Mouse (Mus musculus) testis, adult 2 months (tissue): ENCODE results near the gene Acbd3. TPM values are rescaled to one million over a fixed set of nuclear protein-coding genes. Genes with fewer than 3 reads are reported as not detected.

Experiments used
- H3K27ac ChIP-seq: fragments of 200-500 bp; 2 replicates; pipeline ENCODE4 v1.5.1; 2012; ENCODE audit warnings: low read depth, low read length; ENCODE audit not compliant: control insufficient read depth, insufficient read depth
- H3K27me3 ChIP-seq: fragments of 200-500 bp; 2 replicates; pipeline ENCODE4 v1.6.1; 2012; ENCODE audit warnings: mild to moderate bottlenecking, low read length, moderate library complexity; ENCODE audit not compliant: control insufficient read depth, insufficient read depth
- H3K36me3 ChIP-seq: fragments of 200-500 bp; 2 replicates; pipeline ENCODE4 v1.6.1; 2012; ENCODE audit warnings: mild to moderate bottlenecking, low read length; ENCODE audit not compliant: control insufficient read depth, insufficient read depth
- H3K4me1 ChIP-seq: fragments of 200-500 bp; 2 replicates; pipeline ENCODE4 v1.6.1; 2012; ENCODE audit warnings: low read length; ENCODE audit not compliant: control insufficient read depth, insufficient read depth
- H3K4me3 ChIP-seq: fragments of 200-500 bp; 2 replicates; pipeline ENCODE4 v1.5.1; 2012; ENCODE audit warnings: low read depth, mild to moderate bottlenecking, low read length, moderate library complexity, mixed read lengths; ENCODE audit not compliant: control insufficient read depth
- CTCF ChIP-seq: fragments of 200-500 bp; IDR thresholded peaks from 2 replicates; pipeline ENCODE4 v1.5.1; 2012; ENCODE audit warnings: low read depth, mild to moderate bottlenecking, inconsistent platforms, low read length, moderate library complexity; ENCODE audit not compliant: control insufficient read depth, insufficient read depth, insufficient replicate concordance
- POLR2A ChIP-seq: fragments of 200-500 bp; IDR thresholded peaks from 2 replicates; pipeline ENCODE4 v1.6.1; 2012; ENCODE audit warnings: low read depth, mild to moderate bottlenecking, inconsistent platforms, low read length, moderate library complexity; ENCODE audit not compliant: control insufficient read depth
- polyA plus RNA-seq: library from polyadenylated mRNA; depleted of rRNA; stranded (reverse); fragments of >200 nt; gene quantifications from 2 replicates; pipeline ENCODE4 v1.2.3, GENCODE M21; 2012

The Acbd3 gene
- polyA plus RNA-seq, 1 experiment = 17.6 TPM

GRCm38 (mm10) chr1:180777289-180777659 lies 51.4 kb downstream of the Acbd3 start:
- Histone ChIP-seq H3K4me3 (peak overlapping the region; percentile 72), H3K4me1 (peaks cover 20% of the 10 kb centered on the region), H3K27ac (peak overlapping the region; percentile 60; the same call in 1 of the 2 replicates), H3K27me3 (no peaks in the 10 kb centered on the region), H3K36me3 (no peaks in the 10 kb centered on the region)
- TF ChIP-seq CTCF (no peak), POLR2A (no peak)

GRCm38 (mm10) chr1:180777660-180778402 lies 52.0 kb downstream of the Acbd3 start:
- H3K36me3 ChIP-seq = no peaks in the 10 kb centered on the region
- H3K27me3 ChIP-seq = no peaks in the 10 kb centered on the region
- H3K4me3 ChIP-seq = peak overlapping the region; percentile 72
- H3K4me1 ChIP-seq = peaks cover 20% of the 10 kb centered on the region
- TF ChIP-seq POLR2A (peak; percentile 42; the same call in 1 of the 2 replicates), CTCF (peak; percentile 19; the same call in 1 of the 2 replicates)
- H3K27ac ChIP-seq = peak overlapping the region; percentile 60; the same call in 1 of the 2 replicates

DNA sequence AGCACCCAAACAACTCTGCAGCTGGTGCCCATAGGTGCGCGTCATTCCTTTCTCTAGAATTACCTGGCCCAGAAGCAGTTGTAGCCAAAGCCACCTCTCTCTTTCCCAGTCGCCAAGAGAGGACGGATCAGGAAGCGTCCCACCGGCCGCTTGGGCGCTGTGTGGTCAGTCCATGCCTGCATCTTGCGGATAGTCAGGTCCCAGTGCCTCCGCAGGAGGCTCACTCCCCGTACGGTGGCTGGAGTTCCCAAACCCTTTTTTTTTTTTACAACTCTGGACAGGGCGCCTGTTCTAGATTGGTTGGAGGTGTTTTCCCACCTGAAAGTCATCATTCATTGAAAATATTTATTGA lies 52.5 kb downstream of the Acbd3 start:
- H3K36me3 ChIP-seq = no peaks in the 10 kb centered on the region
- peak overlapping the region; percentile 72 for H3K4me3 ChIP-seq
- H3K4me1 ChIP-seq = peaks cover 20% of the 10 kb centered on the region
- H3K27me3 ChIP-seq = no peaks in the 10 kb centered on the region
- TF ChIP-seq CTCF = no peak
- no peak for TF ChIP-seq POLR2A
- H3K27ac ChIP-seq = no peak overlapping the region

GRCm38 (mm10) chr1:180778941-180779340 lies 53.1 kb downstream of the Acbd3 start:
- H3K4me1 ChIP-seq = peaks cover 20% of the 10 kb centered on the region
- H3K27me3 ChIP-seq = no peaks in the 10 kb centered on the region
- H3K4me3 ChIP-seq = no peak overlapping the region
- no peaks in the 10 kb centered on the region for H3K36me3 ChIP-seq
- no peak for TF ChIP-seq POLR2A
- no peak for TF ChIP-seq CTCF
- H3K27ac ChIP-seq = no peak overlapping the region

DNA sequence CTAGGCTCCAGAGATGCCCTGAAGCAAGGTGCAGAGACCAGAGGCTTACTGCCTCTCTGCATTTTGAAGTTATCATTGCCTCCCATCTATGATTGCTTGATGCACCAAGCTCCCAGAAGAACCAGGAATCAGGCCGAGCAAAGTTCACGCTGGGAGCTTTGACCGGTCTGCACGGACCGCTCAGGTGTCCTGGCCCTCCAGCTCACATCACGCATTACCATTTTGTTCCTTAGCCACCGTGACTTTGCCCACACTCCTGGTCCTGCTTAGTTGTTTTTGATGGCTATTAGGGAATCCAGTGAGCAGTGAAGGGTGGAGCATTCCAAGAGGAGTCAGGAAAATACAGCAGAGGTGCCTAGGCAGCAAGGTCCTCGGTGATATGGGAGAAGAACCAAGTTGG lies 54.4 kb downstream of the Acbd3 start:
- Histone ChIP-seq H3K27me3 (no peaks in the 10 kb centered on the region), H3K27ac (no peak overlapping the region), H3K36me3 (no peaks in the 10 kb centered on the region), H3K4me1 (peaks cover 19% of the 10 kb centered on the region), H3K4me3 (no peak overlapping the region)
- TF ChIP-seq CTCF (no peak), POLR2A (no peak)

DNA sequence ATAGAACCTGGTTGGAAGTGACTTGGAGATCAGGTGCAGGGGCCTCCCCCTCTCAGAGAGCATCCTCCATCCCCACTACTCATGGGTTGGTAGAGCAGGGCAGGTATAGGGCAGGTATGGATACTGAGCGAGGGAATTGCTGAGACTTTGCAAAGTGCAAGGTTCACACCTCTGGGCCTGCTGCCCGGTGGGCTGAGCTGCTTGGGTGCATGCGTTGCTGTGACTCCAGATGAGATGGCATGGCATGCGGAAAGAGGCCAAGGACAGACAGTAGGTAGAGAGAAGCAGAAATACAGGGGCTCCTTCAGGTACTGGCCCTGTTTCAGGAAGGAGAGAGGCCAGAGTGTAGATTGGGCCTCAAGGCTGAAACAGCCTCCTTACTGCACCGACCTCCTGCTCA lies 55.4 kb downstream of the Acbd3 start:
- peaks cover 13% of the 10 kb centered on the region for H3K4me1 ChIP-seq
- no peaks in the 10 kb centered on the region for H3K27me3 ChIP-seq
- no peaks in the 10 kb centered on the region for H3K36me3 ChIP-seq
- no peak overlapping the region for H3K4me3 ChIP-seq
- H3K27ac ChIP-seq = no peak overlapping the region
- TF ChIP-seq CTCF = no peak
- no peak for TF ChIP-seq POLR2A

DNA sequence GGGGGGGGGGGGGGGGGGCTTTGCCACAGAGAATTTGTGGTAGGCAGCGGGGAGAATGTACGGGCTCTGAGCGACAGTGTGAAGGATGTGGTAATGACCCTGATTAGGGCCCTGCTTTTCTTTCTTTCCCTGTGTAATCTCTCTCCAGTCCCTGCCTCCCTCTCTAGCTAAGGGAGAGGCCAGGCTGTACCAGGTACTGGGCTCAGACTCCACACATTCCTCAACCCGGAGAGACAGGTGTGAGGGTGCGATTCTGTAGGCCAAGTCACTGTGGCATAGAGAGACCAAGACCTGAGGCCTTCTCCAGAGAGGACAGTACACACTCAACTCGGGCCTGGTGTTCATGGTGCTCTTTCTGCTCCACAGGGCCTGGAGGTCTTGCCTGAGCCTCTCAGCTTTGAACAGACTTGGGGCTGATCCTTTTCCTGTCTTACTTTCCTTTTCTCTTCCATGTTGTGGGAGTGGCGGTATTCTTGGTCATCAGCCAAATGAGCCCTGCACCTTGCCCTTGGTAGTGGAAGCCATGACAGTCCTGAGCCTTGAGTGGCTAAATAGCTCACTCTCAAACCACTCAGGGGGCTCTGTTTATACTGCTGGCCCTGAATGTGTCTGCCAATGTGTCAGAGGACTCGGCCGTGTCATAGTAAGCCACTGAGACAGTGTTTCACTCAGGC lies 57.2 kb downstream of the Acbd3 start:
- no peaks in the 10 kb centered on the region for H3K36me3 ChIP-seq
- TF ChIP-seq POLR2A = no peak
- TF ChIP-seq CTCF = no peak
- no peak overlapping the region for H3K4me3 ChIP-seq
- no peaks in the 10 kb centered on the region for H3K27me3 ChIP-seq
- peaks cover 8% of the 10 kb centered on the region for H3K4me1 ChIP-seq
- H3K27ac ChIP-seq = no peak overlapping the region

DNA sequence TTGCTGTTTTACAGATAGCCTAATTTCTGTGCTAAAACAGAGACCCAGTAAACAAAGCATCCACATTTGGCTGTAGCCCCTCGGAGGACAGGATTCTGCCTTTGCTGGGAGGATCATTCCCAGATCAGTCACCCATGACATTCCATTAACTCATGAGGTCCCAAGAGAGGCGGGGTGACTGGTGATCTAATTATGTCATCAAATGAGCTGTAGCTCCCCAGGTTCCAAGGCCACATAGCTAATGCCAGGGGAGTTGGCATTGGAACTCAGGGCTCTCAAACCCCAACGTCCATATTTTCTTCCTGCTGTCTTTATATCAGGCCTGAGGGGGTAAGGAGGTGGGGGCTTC lies 57.7 kb downstream of the Acbd3 start:
- Histone ChIP-seq H3K27ac (no peak overlapping the region), H3K4me1 (peaks cover 4% of the 10 kb centered on the region), H3K36me3 (no peaks in the 10 kb centered on the region), H3K27me3 (no peaks in the 10 kb centered on the region), H3K4me3 (no peak overlapping the region)
- no peak for TF ChIP-seq CTCF
- TF ChIP-seq POLR2A = no peak
